Mouse (Mus musculus): ENCODE data around the gene Hist2h3c1.

DNA sequence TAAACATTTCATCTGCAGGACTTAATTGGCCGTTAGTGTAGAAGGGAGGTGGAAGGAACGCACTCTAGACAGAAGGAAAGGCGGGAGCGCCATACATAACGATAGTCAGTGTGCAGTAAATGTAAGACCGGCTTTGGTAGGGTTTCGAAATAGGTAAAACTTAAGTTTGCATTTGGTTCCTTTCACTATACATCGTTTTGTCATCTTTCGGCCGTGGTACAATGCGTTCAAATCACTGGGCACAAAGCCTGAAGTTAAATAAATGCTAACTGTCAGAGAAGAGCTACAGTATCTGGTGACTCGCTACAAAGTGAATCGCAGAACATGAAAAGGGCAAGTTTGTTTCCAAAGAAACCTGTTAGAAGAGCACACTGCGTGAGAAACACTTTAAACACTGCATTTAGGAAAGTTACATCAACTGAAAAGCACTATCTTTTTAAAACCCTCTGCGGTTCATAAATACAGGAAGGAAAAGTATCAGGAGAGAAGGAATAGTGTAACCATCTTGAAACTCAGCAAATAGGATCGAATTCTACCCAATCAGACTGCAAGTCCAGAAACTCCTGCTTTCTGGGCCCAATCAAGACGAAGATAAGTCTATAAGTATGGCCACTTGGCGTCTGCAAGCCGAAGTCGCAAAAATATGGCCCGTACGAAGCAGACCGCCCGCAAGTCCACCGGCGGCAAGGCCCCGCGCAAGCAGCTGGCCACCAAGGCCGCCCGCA is 21.7 kb downstream of the Hist2h3c1 start, which contains the start of gene Hist2h3b:
- TF ChIP-seq CTCF (IDR thresholded peaks at IDR 0.05; ENCODE audit: extremely low read depth, insufficient read depth, low read length) (no peak), POLR2A (IDR thresholded peaks at IDR 0.05; ENCODE audit: extremely low read depth, insufficient read depth, low read length) (peak; percentile 97)
